Mouse (Mus musculus) megakaryocyte, embryonic 14.5 days (primary cell): Measurements from ENCODE around the gene Slc26a11.

Source experiments
- FLI1 ChIP-seq: IDR thresholded peaks from 2 replicates; pipeline ENCODE4 v1.6.1; 2012; ENCODE audit warnings: low read length, inconsistent platforms, mixed read lengths
- GATA1 ChIP-seq: IDR thresholded peaks from 3 replicates; pipeline ENCODE4 v1.6.1; 2012; ENCODE audit warnings: mixed read lengths, low read length, inconsistent platforms, borderline replicate concordance

GRCm38 (mm10) chr11:119330592-119330991, 24.8 kb upstream of the Slc26a11 start:
- TF ChIP-seq GATA1 (no peak), FLI1 (no peak)
